Mouse (Mus musculus): Measurements from ENCODE around the gene Ccdc57.

- TF ChIP-seq CTCF (IDR thresholded peaks at IDR 0.05; ENCODE audit: borderline replicate concordance, insufficient read depth, low read length) (no peak), POLR2A (IDR thresholded peaks at IDR 0.05; ENCODE audit: low read depth, low read length) (no peak)
These were observed 114.4 kb downstream of the Ccdc57 start for GRCm38 (mm10) chr11:120818251-120818650.

Measured in embryonic fibroblast, embryonic 13.5 days (primary cell).